Mouse (Mus musculus) embryo, embryonic 10 days (tissue): ENCODE measurements around the gene Serinc5.
A peak's percentile ranks its signal among the peaks of the same experiment; 100 is the strongest.

Experiments
- DNase-seq: peaks from one replicate; pipeline ENCODE4 v3.0.0-alpha.2; 2015; ENCODE audit warnings: low spot score

The Serinc5 gene

GRCm38 (mm10) chr13:92742886-92743285, 132.0 kb downstream of the Serinc5 start:
- no peak for DNase-seq

- DNase-seq: no peak
Observed at GRCm38 (mm10) chr13:92743337-92743736, 132.4 kb downstream of the Serinc5 start.

GRCm38 (mm10) chr13:92750976-92751518, 140.2 kb downstream of the Serinc5 start:
- peak; percentile 92 for DNase-seq

- peak; percentile 85 for DNase-seq
Observed at GRCm38 (mm10) chr13:92751726-92752565, 141.1 kb downstream of the Serinc5 start.

GRCm38 (mm10) chr13:92753676-92754075, 142.8 kb downstream of the Serinc5 start:
- DNase-seq: no peak

GRCm38 (mm10) chr13:92755036-92755435, 144.1 kb downstream of the Serinc5 start:
- DNase-seq: no peak

- DNase-seq: no peak
Observed at GRCm38 (mm10) chr13:92757972-92758585, 147.2 kb downstream of the Serinc5 start.

- DNase-seq: no peak
Observed at GRCm38 (mm10) chr13:92759096-92759495, 148.2 kb downstream of the Serinc5 start.

GRCm38 (mm10) chr13:92760519-92760918, 149.6 kb downstream of the Serinc5 start:
- no peak for DNase-seq
